ENCODE assay signal across 8 mouse cellular contexts in the genomic region with DNA sequence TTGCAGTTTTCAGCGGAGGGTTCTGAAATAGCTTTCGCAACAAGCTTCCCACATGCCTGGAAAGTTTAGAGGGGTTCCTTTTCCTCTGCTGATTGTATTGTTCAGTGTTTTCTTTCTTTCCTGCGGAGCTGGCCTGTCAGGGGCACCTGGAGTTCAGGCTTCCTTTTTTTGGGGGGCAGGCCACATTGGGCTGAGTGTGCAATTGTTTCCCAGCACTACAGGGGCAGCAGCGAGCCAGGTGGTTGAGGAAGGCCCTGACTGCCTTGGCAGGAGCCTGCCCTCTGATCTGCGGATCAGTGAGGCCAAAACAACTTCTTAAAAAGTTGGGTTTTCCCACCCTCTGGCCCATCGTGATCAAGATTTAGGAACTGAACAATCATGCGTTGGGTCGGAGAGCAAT. TPM values are rescaled to one million over a fixed set of nuclear protein-coding genes. Genes with fewer than 3 reads are reported as not detected.
DNase-seq lines count a peak whose midpoint lies in the region; ATAC-seq and TF ChIP-seq lines count a peak whose summit lies in the region.

No protein-coding gene starts in this region.

- H3K4me2 ChIP-seq in midbrain, postnatal 0 days (ENCODE audit: low read depth, low read length, poor library complexity, severe bottlenecking): no peak overlapping the region
- H3K4me2 ChIP-seq in midbrain, embryonic 13.5 days (replicated peaks): no peak overlapping the region
- peak overlapping the region; percentile 25; the same call in 1 of the 2 replicates for H3K4me2 ChIP-seq in limb, embryonic 14.5 days (replicated peaks; ENCODE audit: low read depth, low read length, severe bottlenecking)
- H3K4me2 ChIP-seq in stomach, embryonic 16.5 days (ENCODE audit: low read depth, low read length): peak overlapping the region; percentile 43

- no peak for TF ChIP-seq POLR2A in limb, embryonic 14.5 days (IDR thresholded peaks at IDR 0.05; ENCODE audit: borderline replicate concordance, extremely low read depth, insufficient read depth, insufficient read length)

- peaks cover 18% of the 10 kb centered on the region; the same call in 1 of the 2 replicates for H3K27me3 ChIP-seq in midbrain, postnatal 0 days (ENCODE audit: insufficient read depth, low read length)
- H3K27me3 ChIP-seq in midbrain, embryonic 13.5 days: peaks cover 79% of the 10 kb centered on the region
- no peaks in the 10 kb centered on the region for H3K27me3 ChIP-seq in limb, embryonic 14.5 days (ENCODE audit: control insufficient read depth, insufficient read depth, low read length)
- no peaks in the 10 kb centered on the region for H3K27me3 ChIP-seq in stomach, embryonic 16.5 days (ENCODE audit: control insufficient read depth, insufficient read depth, low read length)

- no peak overlapping the region for H3K4me3 ChIP-seq in midbrain, postnatal 0 days (ENCODE audit: low read depth, low read length)
- H3K4me3 ChIP-seq in midbrain, embryonic 13.5 days (replicated peaks): no peak overlapping the region
- H3K4me3 ChIP-seq in limb, embryonic 14.5 days (replicated peaks; ENCODE audit: low read length): no peak overlapping the region
- H3K4me3 ChIP-seq in stomach, embryonic 16.5 days (replicated peaks; ENCODE audit: low read length): 0 out of 2 replicates have a peak overlapping the region, but pooled peaks have one; percentile 4

- no peaks in the 10 kb centered on the region for H3K9me3 ChIP-seq in midbrain, postnatal 0 days (ENCODE audit: low read length)
- no peaks in the 10 kb centered on the region for H3K9me3 ChIP-seq in midbrain, embryonic 13.5 days
- H3K9me3 ChIP-seq in limb, embryonic 14.5 days (ENCODE audit: control insufficient read depth, low read length): no peaks in the 10 kb centered on the region
- H3K9me3 ChIP-seq in stomach, embryonic 16.5 days (replicated peaks; ENCODE audit: control insufficient read depth, low read length): no peaks in the 10 kb centered on the region

- H3K9ac ChIP-seq in midbrain, postnatal 0 days (replicated peaks; ENCODE audit: low read length, poor library complexity, severe bottlenecking): no peak overlapping the region
- H3K9ac ChIP-seq in midbrain, embryonic 13.5 days (replicated peaks): no peak overlapping the region
- no peak overlapping the region for H3K9ac ChIP-seq in limb, embryonic 14.5 days (ENCODE audit: low read depth, low read length, severe bottlenecking)
- 0 out of 2 replicates have a peak overlapping the region, but pooled peaks have one; percentile 20 for H3K9ac ChIP-seq in stomach, embryonic 16.5 days (ENCODE audit: low read length)

- no peaks in the 10 kb centered on the region for H3K36me3 ChIP-seq in midbrain, postnatal 0 days (ENCODE audit: insufficient read depth, low read length)
- H3K36me3 ChIP-seq in midbrain, embryonic 13.5 days: no peaks in the 10 kb centered on the region
- H3K36me3 ChIP-seq in limb, embryonic 14.5 days (ENCODE audit: control insufficient read depth, insufficient read depth, low read length): no peaks in the 10 kb centered on the region
- no peaks in the 10 kb centered on the region for H3K36me3 ChIP-seq in stomach, embryonic 16.5 days (ENCODE audit: control insufficient read depth, insufficient read depth, low read length)

- DNase-seq in midbrain, postnatal 0 days (ENCODE audit: low spot score): no peak
- peak; percentile 37 to 41 for DNase-seq in heart, postnatal 10 days
- no peak for DNase-seq in limb, embryonic 14.5 days (ENCODE audit: low spot score)
- DNase-seq in cerebellum, adult 18-20 months: no peak
- DNase-seq in cerebellum, adult 9-10 months: no peak

- no peak overlapping the region for H3K27ac ChIP-seq in midbrain, postnatal 0 days (ENCODE audit: low read depth, low read length)
- H3K27ac ChIP-seq in midbrain, embryonic 13.5 days: no peak overlapping the region
- H3K27ac ChIP-seq in limb, embryonic 14.5 days (replicated peaks; ENCODE audit: low read depth, low read length): no peak overlapping the region
- peak overlapping the region; percentile 46 for H3K27ac ChIP-seq in stomach, embryonic 16.5 days (ENCODE audit: low read length)

- ATAC-seq in midbrain, postnatal 0 days (ENCODE audit: low FRiP score): no peak
- no peak for ATAC-seq in midbrain, embryonic 13.5 days
- no peak for ATAC-seq in limb, embryonic 14.5 days (ENCODE audit: low FRiP score, low read depth)
- ATAC-seq in stomach, embryonic 16.5 days (ENCODE audit: insufficient read depth, low FRiP score): no peak
- no peak for ATAC-seq in inflammation-experienced regulatory T-cells, adult 6 months

- TF ChIP-seq CTCF in midbrain, postnatal 0 days (IDR thresholded peaks at IDR 0.05): peak; percentile 29

- H3K4me1 ChIP-seq in midbrain, postnatal 0 days (ENCODE audit: insufficient read depth, low read length): no peaks in the 10 kb centered on the region
- H3K4me1 ChIP-seq in midbrain, embryonic 13.5 days (replicated peaks): peaks cover 34% of the 10 kb centered on the region
- H3K4me1 ChIP-seq in limb, embryonic 14.5 days (ENCODE audit: control insufficient read depth, insufficient read depth, low read length): peaks cover 45% of the 10 kb centered on the region
- H3K4me1 ChIP-seq in stomach, embryonic 16.5 days (ENCODE audit: control insufficient read depth, insufficient read depth, low read length): peaks cover 25% of the 10 kb centered on the region

- intact Hi-C loops in heart, postnatal 10 days (cut with DNase I): loop anchor here (2.0 to 5.0 kb wide), 3 partner anchors 79 to 271 kb away; no protein-coding TSS in a partner anchor

- WGBS in midbrain, postnatal 0 days: 51% methylated on average over 8 of the region's 8 CpGs
- 43% methylated on average over 8 of the region's 8 CpGs for WGBS in midbrain, embryonic 13.5 days
- 43% methylated on average over 8 of the region's 8 CpGs for WGBS in limb, embryonic 14.5 days
- WGBS in stomach, embryonic 16.5 days: 50% methylated on average over 8 of the region's 8 CpGs

RNA-seq across cellular contexts. Expression of gene Lhfpl2, which starts 5.6 kb away (rescaled TPM):
- 23.9 and 25.8 TPM in 2 replicates for total RNA-seq in midbrain, postnatal 0 days (2014; rRNA removed)
- 10.7 and 12.0 TPM in 2 replicates for polyA plus RNA-seq in midbrain, postnatal 0 days (2015; fragmentation: Nextera tagmentation; extraction: Ambion mirVana)
- polyA plus RNA-seq in midbrain, embryonic 13.5 days (2015; fragmentation: Nextera tagmentation; extraction: Ambion mirVana): 10.1 and 11.9 TPM in 2 replicates
- 10 to 100 TPM; 23.5 to 38.5 TPM for total RNA-seq in heart, postnatal 10 days (2021)
- 60.5 and 82.1 TPM in 2 replicates for polyA plus RNA-seq in limb, embryonic 14.5 days (2012; rRNA removed)
- polyA plus RNA-seq in limb, embryonic 14.5 days (2014; fragmentation: Nextera tagmentation; extraction: Ambion mirVana): 69.4 and 71.9 TPM in 2 replicates
- polyA plus RNA-seq in stomach, embryonic 16.5 days (2015; fragmentation: Nextera tagmentation; extraction: Ambion mirVana): 20.3 and 20.6 TPM in 2 replicates
- not detected for polyA plus RNA-seq in inflammation-experienced regulatory T-cells, adult 6 months (2017; shearing (Covaris generic))

Comparison
In these comparisons a context has a peak if more than half of its experiments do, and no peak if none do; other contexts are left out.
1. DNase-seq: peak in heart, postnatal 10 days (2 of 2); none in midbrain, postnatal 0 days (single experiment), limb, embryonic 14.5 days (single experiment), cerebellum, adult 18-20 months (0 of 2) and cerebellum, adult 9-10 months (single experiment).
2. H3K4me2 ChIP-seq: peak in limb, embryonic 14.5 days (single experiment) and stomach, embryonic 16.5 days (single experiment); none in midbrain, postnatal 0 days (single experiment) and midbrain, embryonic 13.5 days (single experiment).